Mouse (Mus musculus) megakaryocyte progenitor cell, adult 5-6 weeks (primary cell): ENCODE results near the gene Adam12. TPM values are rescaled to one million over a fixed set of nuclear protein-coding genes. Genes with fewer than 3 reads are reported as not detected.
A peak's percentile ranks its signal among the peaks of the same experiment; 100 is the strongest.

Experiments used
- ATAC-seq: replicated peaks from 2 replicates; pipeline ENCODE4 v1.8.0; 2016; ENCODE audit warnings: mild to moderate bottlenecking, moderate TSS enrichment, inconsistent platforms; ENCODE audit not compliant: poor library complexity
- total RNA-seq, 2 experiments: library from RNA; stranded (forward) in 1 of 2; stranded (reverse) in 1 of 2; fragments of 157-497, 149-512 nt in 1 of 2; fragments of 200-1000 nt in 1 of 2; gene quantifications; 2 replicates each; pipeline versions ENCODE4 v1.2.3 to v1.2.4; 2015 to 2017

The Adam12 gene
- total RNA-seq, 2 experiments from 2014 or later = 0.02 to 0.12 TPM

DNA sequence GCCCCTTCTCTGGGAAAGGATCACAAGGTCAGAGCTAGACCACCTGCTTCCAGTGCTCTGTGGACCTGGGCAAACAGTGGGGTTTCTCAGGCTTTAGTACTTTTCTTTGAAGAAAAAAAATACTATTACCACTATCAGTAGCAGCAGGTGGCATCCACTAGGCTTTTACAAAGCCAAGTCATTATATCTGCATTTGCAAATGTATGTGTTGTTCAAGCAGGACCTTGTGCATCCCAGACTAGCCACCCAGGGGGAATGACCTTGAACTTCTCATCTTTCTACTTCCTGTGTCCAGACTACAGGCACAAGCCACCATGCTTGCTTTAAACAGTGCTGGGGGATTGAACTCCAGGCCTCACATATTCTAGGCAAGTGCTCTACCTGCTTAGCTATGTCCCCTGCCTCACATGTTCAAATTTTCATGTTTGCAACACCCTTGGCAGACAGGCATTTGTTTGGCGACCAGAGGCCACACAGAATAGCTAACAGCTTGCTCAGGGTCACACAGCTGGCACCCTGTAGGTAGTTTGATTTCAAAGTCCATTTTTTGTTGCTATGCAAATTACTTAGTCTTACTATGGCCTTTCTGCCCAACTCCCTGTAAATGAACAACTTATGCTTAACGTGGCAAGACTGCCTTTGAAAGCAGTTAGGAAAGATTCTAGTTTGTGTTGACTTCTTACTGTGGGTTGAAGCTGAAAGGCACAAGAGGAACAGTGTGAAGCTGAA, 209.6 kb downstream of the Adam12 start:
- no peak for ATAC-seq

DNA sequence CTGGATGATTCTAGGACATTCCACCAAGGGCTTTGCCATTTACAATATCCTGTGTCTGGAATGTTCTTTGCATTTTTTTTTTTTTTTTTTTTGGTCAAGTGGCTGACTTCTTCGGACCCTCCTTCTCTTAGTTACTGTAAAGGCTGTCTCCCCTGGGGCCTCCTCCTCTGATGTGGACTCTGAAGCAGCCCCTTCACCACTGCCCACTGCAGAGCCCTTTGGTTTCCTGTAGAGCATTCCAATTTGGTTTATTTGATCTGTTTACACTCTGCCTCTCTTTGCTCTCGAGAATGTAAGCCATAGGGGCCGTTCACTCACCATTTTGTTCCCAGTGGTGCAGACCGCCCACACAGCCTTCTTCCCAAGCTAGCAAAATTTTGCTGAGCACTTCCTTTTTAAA, 216.7 kb downstream of the Adam12 start:
- no peak for ATAC-seq

DNA sequence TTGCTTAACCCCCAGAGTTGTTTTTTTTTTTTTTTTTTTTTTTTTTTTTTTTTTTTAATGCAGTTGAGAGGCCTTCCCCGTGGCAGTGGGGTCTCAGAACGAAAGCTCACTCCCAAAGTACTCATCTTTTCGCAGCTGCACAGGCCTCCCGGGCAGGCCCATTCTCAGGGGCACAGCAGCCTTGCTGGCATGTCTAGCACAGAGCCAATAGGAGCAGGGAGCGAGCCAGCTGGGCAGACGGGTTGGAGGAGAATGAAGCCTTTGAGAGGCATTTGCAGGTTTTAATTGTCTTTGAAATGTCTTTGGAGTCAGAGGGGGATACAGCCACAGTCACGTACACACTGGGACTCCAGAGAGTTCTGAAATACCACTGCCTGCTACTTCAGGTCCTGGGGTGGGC, 217.2 kb downstream of the Adam12 start:
- no peak for ATAC-seq

DNA sequence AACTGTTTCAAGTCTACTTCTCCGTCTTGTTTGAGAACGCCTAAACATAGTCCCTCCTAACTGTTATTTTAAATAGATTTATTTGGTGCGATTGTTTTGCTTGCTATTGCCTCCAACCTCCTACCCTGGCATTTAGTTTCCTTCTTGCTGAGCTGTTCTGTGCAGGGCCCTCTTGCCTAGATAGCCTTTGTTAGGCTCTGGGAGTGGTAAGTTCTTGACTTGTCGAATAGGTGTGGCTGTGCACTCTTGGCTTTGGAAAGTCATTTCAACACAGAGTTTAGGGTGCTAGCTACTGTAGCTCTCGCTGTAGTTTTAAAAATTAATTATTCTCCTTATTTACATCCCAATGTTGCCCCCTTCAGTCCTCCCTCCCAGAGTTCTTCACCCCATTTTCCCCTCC, 222.8 kb downstream of the Adam12 start:
- ATAC-seq = no peak

DNA sequence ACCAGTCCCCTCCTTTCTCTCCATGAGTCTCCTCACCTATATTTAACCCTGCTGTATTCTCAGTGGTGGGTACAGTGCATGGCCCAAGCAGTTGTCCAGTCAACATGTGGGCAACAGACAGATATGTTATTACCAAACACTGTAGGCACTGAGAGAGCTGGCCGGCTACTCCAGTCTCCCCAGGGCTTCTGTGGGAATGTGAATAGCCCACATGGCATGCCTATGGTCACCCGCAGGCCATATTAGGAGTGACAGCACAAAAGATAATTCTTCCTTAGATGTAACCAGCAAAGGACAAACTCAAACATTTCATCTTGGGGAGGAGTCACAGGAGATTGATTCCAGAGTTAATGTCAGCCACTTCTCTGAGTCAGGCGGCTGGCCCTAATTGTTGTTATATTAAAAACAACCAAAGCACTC, 224.0 kb downstream of the Adam12 start:
- no peak for ATAC-seq

DNA sequence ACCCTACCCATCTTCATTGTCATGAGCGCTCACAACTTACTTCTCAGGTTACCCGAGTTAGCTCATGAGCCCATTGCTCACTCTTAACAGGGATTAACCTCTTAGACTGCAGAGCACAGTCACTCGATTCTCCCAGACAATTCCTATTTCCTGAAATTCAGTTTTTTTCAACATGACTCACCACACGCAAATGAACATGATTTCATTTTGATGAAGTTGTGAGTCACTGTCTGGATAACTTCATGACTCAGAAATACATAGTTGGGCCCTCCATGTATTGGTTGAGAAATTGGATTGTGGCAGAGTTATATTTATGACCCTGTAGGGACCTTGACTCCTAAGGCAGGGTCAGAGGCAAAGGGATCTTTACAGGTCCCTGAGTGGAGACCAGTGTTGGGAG, 230.4 kb downstream of the Adam12 start:
- ATAC-seq = no peak

DNA sequence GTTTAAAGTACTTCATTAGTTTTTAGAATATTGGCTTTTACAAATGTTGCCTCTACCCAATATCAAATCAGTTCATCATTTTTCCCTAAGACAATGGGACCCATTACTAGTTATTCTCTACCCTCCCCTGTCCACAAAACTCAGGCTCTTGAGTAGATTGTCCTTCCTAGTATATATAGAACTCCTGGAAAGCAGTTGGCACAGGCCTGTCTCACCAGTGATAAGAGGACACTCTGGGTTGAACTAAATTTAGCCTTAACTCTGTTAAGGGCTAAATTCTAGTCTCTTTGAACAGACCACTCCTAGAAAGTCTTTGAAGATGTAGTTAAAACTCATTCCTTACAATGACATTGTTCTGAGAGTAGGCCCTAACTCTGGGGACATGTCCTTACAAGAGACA, 241.0 kb downstream of the Adam12 start:
- ATAC-seq = no peak

DNA sequence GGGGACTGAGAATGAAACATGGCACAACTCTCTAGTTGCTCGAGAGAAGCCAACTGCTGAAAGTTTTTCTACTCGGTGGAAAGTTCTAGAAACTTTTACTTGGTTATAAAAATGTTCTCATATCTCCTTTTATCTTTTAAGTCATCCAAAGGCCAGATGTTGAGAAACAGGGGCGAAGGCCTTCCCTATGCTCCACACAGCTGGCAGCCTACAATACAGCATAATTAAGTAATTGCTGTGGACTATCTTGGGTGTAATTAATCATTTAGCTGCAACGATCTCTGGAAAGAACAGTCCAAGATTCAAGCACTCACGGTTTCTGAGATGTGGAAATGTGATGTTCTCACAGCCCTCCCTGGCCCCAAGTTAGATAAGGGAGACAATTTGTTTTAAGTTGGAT, 243.6 kb downstream of the Adam12 start:
- no peak for ATAC-seq

DNA sequence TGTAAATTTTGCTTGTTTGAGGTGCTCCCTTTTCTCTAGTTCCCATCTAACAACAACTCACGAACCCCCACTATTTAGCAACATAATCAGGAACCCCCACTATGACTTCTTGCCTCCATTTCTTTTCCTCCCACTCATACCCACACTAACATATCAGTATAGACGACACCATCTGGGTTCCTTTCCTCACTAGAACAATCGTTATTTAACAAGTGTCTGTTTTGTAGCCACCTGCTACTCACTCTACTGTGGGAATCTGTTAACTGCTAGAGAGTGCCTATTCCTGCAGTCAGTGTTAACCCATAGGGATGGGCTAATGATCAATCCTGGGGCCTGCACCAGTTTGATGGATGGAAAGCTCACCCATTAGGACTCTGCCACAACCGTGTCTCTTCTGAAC, 245.7 kb downstream of the Adam12 start:
- no peak for ATAC-seq

DNA sequence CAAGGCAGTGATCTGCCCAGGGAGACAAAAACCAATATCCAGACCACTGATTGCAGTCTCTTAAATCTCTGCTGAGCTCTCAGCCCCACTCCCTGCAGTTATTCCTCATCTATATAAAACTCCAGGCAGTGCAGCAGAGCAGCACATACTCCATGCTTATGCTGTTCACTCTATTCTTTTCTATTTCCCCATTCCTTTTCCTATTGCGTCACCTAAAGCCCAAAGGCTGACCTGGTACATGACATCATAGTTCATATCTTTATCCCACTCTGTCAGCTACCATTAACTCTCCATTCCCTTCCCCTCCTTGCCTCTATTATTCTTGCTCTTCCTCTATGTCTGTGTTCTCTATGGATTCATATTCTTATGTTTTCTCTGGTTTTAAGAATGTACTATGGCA, 246.3 kb downstream of the Adam12 start:
- ATAC-seq = peak; percentile 84

DNA sequence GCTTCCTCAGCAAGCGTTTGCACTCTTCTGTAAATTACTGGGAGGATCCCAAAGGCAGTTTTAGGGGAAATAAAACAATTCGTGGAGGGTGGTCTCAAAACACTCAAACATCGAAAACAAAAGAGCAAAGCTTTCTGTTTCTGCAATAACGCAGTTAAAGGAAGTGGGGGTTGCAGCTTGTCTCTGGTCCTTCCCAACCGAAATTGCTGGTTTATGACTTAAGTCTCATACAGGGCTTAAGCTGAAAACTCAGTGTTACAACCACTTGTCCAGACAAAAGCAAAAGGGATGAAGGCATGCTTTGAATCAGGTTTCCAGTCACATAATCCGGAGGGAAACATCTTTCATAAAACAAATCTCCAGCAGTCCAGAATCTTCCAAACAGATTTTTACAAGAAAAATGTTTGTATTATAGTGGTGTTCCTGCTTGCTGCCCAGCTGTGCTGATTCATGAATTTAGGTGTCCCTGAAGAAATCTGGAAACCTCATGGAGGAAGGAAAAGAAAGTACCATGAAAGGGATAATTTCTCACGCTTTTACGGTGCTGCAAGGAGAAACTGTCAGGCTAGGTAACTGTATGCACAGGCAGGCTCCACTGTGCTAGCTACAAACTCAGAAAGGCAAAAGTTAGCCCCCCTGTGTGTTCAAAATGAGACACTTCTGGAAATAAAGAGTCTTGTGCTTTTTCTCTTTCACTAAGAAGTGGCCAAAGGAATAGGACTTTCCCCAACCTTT, 255.4 kb downstream of the Adam12 start:
- ATAC-seq = peak; percentile 29; the same call in 1 of the 2 replicates

DNA sequence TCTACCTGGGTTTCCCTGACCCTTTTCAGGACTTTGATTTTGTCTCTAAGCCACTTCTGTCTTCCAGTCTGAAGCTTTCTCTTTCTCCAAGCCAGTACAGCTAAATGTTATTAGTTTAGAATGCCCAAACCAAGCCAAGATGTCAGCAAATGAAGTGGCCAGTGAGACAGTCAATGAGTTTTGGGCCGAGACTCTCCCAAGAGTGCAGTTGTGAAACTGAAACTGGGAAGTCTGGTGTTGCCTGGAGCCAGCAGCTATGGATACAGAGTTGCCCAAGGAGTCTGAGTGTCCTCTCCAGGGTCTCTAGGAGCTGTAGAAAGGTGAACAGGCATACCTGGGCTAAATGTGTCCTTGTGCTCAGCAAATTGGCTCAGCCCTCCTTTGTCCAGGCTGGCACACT, 260.9 kb downstream of the Adam12 start:
- ATAC-seq = peak; percentile 34; the same call in 1 of the 2 replicates

DNA sequence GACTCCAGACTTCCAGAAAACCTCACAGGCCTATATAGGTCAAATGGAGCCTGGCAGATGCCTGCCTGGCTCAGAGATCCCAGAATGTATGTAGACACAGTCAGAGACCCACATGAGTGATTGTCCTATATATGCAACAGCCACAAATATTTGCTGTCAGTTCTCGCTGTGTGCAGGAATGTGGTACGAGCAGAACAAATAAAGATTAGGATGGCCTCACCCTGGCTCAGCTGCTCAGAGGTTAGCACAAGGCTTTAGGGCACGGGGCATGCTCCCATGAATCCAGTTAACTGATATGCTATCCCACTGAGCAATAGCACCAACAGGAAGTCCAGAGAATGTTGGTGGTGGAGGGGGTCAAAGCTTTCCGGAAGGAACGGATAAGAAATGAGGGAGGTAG, 261.5 kb downstream of the Adam12 start:
- no peak for ATAC-seq

DNA sequence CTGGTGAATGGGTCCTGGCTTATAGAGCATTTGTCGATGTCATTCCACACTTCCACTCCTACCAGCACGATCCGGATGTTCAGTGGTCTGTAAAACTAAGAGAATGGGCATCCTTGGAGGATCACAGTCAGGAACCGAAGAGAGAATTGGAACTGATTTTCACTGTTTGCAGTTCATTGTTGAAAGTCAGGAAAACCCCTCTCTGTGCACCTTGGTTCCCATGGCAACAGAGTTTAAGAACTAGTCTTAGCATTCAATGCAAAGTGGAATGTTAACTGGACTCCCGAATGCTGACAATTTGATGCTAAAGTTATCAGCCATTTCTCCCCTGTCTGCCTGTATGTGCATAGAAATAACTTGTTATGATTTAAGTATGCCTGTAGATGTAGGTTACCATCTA, 264.0 kb downstream of the Adam12 start:
- no peak for ATAC-seq

DNA sequence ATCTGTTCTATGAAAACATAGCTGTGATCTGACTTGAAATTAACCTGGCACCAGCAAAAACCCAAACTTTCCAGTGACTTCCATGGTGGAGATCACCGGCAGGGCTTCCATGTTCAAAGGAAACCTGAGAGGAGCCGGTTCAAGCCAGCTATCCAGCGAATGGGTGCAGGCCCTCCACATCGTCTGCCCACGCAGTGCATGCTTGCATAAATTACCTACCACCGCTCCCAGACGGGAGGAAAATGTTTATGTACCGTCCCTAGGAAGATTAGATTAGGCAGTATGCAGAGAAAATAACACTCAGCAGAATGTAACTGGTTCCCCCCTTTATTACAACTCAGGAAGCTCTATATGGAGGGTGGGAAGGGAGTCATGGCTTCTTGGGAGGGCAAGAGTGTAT, 268.4 kb downstream of the Adam12 start:
- ATAC-seq = no peak

DNA sequence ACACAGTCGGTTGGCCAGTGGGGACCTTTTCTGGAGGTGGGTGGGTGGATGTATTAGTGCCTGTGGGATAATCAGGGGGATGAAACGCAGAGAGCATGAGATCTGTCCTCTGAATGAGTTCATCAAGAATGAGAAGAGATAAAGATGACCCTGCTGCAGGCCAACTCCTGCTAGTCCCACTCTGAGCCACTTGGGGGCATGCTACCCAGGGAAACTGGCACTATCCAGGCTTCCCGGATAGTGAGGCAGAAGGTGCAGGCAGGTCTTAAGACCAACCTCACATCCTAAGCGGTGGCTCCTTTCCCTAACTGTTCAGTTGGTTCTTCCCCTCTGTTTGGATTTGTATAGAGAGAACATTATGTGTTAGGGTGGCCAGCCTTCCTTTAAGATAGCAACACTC, 272.7 kb downstream of the Adam12 start:
- peak; percentile 42; the same call in 1 of the 2 replicates for ATAC-seq

DNA sequence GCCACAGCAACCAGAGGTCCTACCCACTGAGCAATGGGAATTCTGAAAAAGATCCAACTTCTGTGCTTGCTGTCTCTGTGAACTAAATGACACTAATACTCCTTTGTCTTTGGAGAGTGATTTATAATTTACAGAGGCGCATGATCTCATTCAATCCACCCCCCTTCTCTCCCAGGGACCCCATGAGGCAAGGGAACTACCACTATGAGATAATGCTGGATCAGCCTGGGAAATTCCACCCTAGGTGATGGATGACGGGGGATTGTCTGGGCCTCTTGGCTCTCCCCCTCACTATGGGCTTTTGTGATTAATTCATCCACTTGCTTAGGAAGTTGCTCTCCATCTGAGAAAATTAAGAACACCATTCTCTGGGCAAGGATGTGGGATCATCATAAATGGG, 274.1 kb downstream of the Adam12 start:
- ATAC-seq = no peak

DNA sequence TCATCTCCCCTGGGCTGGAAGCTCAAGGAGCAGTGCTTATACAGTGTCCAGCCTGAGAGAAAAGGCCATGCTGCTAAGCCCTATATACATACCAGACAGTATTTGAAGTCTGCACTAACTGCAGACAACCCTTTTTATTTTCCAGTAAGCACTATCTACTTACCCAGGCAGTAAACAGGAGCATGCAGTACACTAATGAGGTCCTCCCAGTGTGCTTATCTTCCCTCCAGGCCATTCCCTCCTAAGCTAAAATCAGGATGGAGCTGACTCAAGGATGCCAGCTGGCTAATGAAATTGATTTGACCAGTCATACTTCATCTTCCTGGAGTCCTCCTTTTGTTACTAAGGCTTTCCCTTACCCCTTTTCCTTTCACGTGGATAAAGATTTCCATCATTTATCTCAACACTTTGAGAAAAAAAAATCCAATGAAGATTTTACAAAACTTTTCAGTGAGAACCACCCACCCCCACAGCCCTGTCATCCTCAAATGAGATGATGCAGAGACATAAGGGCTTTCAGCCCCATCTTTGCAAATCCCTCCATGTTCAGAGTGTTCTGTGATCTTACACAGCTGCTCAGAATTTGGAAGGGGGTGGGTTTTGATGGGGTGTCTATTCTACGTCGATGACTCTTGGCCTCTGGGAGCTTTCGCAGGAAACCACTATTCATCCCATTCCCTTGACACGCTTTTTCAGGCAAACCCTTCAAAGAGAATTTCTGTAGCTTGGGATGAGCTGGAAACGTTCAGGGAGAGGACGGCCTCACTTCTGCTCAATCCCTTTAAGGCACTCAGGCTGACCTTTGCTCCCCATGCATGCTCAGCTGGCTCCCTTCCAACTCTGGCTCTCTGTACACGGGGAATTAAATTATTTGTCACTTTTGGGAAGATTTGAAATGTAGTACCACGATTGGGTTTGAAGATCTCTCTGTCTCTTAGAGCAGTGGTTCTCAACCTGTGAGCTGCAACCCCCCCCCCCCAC, 277.5 kb downstream of the Adam12 start:
- ATAC-seq = no peak

DNA sequence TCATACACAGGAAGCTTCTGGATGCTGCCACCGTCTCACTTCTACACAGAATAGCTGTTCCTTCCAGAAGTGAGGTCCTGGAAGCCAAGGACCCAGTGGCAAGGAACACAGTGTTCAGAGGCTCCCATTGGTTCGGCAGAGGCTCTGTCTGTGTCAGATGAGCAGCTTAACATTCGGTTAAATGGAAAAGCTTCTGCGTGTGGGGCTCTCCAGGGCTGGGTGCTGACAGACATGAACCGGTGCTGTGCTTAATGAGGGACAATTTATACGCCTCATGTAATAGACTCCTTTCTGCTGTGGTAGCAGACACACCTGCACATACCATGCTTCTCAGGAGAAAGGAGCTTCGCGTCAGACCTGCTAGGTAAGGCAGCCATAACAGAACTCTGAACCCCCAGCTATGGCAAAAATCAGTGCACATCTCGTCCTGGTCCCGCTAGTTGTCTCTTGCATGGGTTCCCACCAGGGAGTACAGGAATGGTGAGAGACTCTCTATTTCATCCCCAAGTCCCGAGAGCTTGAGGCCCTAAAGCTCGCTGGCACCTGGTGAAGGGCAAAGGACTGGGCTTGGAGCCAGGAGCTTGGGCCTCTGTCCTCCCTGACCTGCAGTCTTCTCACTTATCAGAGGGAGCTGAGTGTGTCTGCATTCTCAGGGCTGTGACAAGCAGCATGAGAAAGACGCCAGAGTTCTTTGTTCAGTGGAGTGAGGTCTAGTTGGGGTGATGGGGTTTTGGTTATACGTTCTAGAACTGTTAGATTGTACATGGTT, 280.0 kb downstream of the Adam12 start:
- ATAC-seq = no peak

DNA sequence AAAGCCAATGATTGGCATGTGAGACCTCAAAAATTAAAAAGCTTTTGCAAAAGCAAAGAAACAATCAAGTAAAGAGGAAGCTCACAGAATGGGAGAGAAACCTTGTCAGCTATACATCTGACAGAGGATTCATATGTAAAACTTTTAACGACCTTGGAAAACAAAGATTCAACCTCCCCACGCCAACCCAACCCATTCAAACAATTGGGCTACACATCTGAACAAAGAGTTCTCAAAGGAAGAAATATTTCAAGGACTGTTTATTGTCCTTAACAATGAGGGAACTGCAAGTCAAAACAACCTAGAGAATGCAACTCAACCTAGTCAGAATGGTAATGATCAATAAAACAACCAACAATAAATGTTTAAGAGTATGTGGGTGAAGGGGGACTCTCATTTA, 284.6 kb downstream of the Adam12 start:
- no peak for ATAC-seq
